Mouse (Mus musculus): ENCODE results near the gene Cmklr1. TPM values are rescaled to one million over a fixed set of nuclear protein-coding genes. Genes with fewer than 3 reads are reported as not detected.

The Cmklr1 gene
- polyA plus RNA-seq, 1 experiment from 2014 or later: 2.6 TPM

- Histone ChIP-seq H3K9me3 (no peaks in the 10 kb centered on the region), H3K27ac (replicated peaks) (no peak overlapping the region), H3K4me3 (no peak overlapping the region), H3K9ac (no peak overlapping the region), H3K4me2 (no peak overlapping the region), H3K4me1 (replicated peaks) (peaks cover 21% of the 10 kb centered on the region), H3K27me3 (no peaks in the 10 kb centered on the region), H3K36me3 (no peaks in the 10 kb centered on the region)
- WGBS: 44% methylated on average over 9 of the region's 9 CpGs
- ATAC-seq (ENCODE audit: low read depth): no peak
These were observed 17.1 kb downstream of the Cmklr1 start for GRCm38 (mm10) chr5:113633037-113633714.

DNA sequence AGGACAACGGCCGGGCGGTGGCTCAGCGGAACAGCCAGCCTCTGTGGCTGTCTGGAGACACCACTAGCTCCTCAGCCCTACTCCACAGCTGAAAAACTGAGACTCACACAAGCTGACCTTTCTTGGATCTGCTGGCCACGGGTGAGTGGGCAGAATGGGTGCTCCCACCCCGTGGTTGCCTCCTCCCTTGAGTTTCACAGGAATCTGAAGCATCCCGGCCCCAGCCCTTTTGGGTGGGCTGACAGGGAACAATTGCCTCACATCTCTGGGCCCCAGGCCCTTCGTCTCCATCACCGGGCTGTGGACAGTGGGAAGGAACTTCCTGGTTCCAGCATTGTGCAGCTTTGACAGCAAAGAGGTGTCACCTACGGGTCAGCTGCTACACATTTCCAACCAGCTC lies 20.1 kb downstream of the Cmklr1 start:
- 64% methylated on average over 10 of the region's 10 CpGs for WGBS
- H3K4me2 ChIP-seq: no peak overlapping the region
- no peak overlapping the region for H3K4me3 ChIP-seq
- H3K27ac ChIP-seq (replicated peaks): no peak overlapping the region
- H3K4me1 ChIP-seq (replicated peaks): peaks cover 29% of the 10 kb centered on the region
- H3K9ac ChIP-seq: no peak overlapping the region
- no peaks in the 10 kb centered on the region for H3K36me3 ChIP-seq
- ATAC-seq (ENCODE audit: low read depth): no peak
- no peaks in the 10 kb centered on the region for H3K9me3 ChIP-seq
- no peaks in the 10 kb centered on the region for H3K27me3 ChIP-seq

- H3K36me3 ChIP-seq: no peaks in the 10 kb centered on the region
- H3K9ac ChIP-seq: no peak overlapping the region
- WGBS: 92% methylated on average over 3 of the region's 3 CpGs
- H3K4me3 ChIP-seq: no peak overlapping the region
- H3K4me2 ChIP-seq: no peak overlapping the region
- no peaks in the 10 kb centered on the region for H3K27me3 ChIP-seq
- no peak for ATAC-seq (ENCODE audit: low read depth)
- no peak overlapping the region for H3K27ac ChIP-seq (replicated peaks)
- peaks cover 25% of the 10 kb centered on the region for H3K4me1 ChIP-seq (replicated peaks)
- H3K9me3 ChIP-seq: no peaks in the 10 kb centered on the region
These were observed 21.0 kb downstream of the Cmklr1 start for GRCm38 (mm10) chr5:113629248-113629647.

- ATAC-seq (ENCODE audit: low read depth): no peak
These were observed 22.3 kb downstream of the Cmklr1 start for GRCm38 (mm10) chr5:113627820-113628437.

DNA sequence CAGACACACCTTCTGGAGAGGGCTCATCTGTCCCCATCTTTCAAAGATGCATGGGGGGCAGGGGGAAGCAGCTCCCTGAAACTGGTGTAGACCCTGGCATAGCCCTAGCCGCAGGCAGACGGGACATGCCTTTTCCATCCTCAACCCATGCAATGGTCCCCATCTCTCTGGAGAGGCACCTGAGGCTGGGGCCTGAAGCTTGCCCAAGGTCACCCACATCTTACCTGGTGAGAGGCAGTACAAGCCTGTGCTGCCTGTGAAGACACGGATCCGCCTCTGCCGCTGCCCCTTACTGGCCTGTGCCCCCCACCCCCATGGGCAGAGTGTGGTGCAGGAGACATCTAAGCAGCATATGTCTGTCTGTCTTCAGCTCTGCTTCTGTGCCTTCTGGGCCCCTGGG lies 23.2 kb downstream of the Cmklr1 start:
- WGBS: 89% methylated on average over 5 of the region's 5 CpGs
- no peak for ATAC-seq (ENCODE audit: low read depth)
- Histone ChIP-seq H3K4me1 (replicated peaks) (peaks cover 22% of the 10 kb centered on the region), H3K27ac (replicated peaks) (no peak overlapping the region), H3K27me3 (no peaks in the 10 kb centered on the region), H3K4me2 (no peak overlapping the region), H3K4me3 (no peak overlapping the region), H3K36me3 (no peaks in the 10 kb centered on the region), H3K9me3 (no peaks in the 10 kb centered on the region), H3K9ac (no peak overlapping the region)

More at GRCm38 (mm10) chr5:113627820-113628437, 22.3 kb downstream of the Cmklr1 start:
- peaks cover 23% of the 10 kb centered on the region for H3K4me1 ChIP-seq (replicated peaks)
- H3K9me3 ChIP-seq: no peaks in the 10 kb centered on the region
- H3K9ac ChIP-seq: no peak overlapping the region
- no peaks in the 10 kb centered on the region for H3K36me3 ChIP-seq
- H3K4me2 ChIP-seq: no peak overlapping the region
- H3K27ac ChIP-seq (replicated peaks): no peak overlapping the region
- no peak overlapping the region for H3K4me3 ChIP-seq
- no peaks in the 10 kb centered on the region for H3K27me3 ChIP-seq
- 58% methylated on average over 11 of the region's 11 CpGs for WGBS

DNA sequence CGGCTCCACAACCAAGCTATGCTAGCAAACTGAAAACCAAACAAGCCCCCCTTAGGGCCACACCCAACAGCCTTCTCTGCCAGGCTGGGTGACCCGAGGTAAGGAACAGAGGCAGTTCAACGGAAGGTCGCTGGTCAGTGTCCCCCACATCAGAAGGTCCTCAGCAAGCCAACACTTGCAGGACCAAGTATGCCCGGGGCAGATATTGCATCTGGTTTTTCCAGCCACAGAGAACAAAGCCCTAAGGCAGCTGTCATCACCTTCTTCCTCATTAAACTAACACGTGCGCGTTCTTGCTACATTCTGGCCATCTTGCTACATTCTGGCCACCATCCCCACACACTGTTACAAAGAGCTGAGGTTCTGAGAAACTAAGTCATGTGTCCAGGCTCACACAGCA lies 23.9 kb downstream of the Cmklr1 start:
- Histone ChIP-seq H3K27me3 (no peaks in the 10 kb centered on the region), H3K27ac (replicated peaks) (no peak overlapping the region), H3K4me1 (replicated peaks) (peaks cover 22% of the 10 kb centered on the region), H3K4me2 (no peak overlapping the region), H3K9me3 (no peaks in the 10 kb centered on the region), H3K9ac (no peak overlapping the region), H3K36me3 (no peaks in the 10 kb centered on the region), H3K4me3 (no peak overlapping the region)
- ATAC-seq (ENCODE audit: low read depth): no peak
- WGBS: 83% methylated on average over 8 of the region's 8 CpGs

DNA sequence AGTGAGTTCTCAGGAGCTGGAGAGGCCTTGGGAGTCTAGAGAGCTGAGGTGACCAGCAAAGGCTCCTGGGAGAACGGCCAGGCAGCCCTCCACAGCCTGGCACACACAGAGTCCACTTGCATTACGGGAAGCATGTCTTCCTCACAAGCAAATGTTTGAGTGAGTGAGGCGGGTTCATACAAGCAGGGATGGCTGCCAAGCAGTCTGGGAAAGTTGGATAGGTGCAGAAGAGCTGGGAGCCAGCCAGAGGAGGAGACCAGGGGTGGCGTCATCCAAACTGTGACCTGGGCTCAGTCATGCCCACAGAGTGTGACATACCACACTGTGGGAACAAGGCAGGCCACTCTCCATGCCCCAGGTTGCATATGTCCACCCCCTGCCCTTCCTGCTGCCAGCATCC lies 25.2 kb downstream of the Cmklr1 start:
- Histone ChIP-seq H3K27ac (replicated peaks) (no peak overlapping the region), H3K9me3 (no peaks in the 10 kb centered on the region), H3K9ac (no peak overlapping the region), H3K27me3 (no peaks in the 10 kb centered on the region), H3K4me1 (replicated peaks) (peaks cover 22% of the 10 kb centered on the region), H3K4me2 (no peak overlapping the region), H3K36me3 (no peaks in the 10 kb centered on the region), H3K4me3 (no peak overlapping the region)
- ATAC-seq (ENCODE audit: low read depth): no peak
- WGBS: 95% methylated on average over 4 of the region's 4 CpGs

GRCm38 (mm10) chr5:113623052-113623451 lies 27.2 kb downstream of the Cmklr1 start:
- no peak for ATAC-seq (ENCODE audit: low read depth)
- H3K27me3 ChIP-seq: no peaks in the 10 kb centered on the region
- H3K9ac ChIP-seq: no peak overlapping the region
- H3K9me3 ChIP-seq: no peaks in the 10 kb centered on the region
- H3K27ac ChIP-seq (replicated peaks): no peak overlapping the region
- no peaks in the 10 kb centered on the region for H3K36me3 ChIP-seq
- H3K4me3 ChIP-seq: no peak overlapping the region
- peaks cover 15% of the 10 kb centered on the region for H3K4me1 ChIP-seq (replicated peaks)
- 15% methylated on average over 2 of the region's 2 CpGs for WGBS
- H3K4me2 ChIP-seq: no peak overlapping the region

GRCm38 (mm10) chr5:113620999-113621398 lies 29.2 kb downstream of the Cmklr1 start:
- no peak overlapping the region for H3K9ac ChIP-seq
- 77% methylated on average over 7 of the region's 7 CpGs for whole genome bisulfite sequencing
- H3K27ac ChIP-seq (replicated peaks): no peak overlapping the region
- no peak overlapping the region for H3K4me3 ChIP-seq
- H3K9me3 ChIP-seq: no peaks in the 10 kb centered on the region
- H3K4me2 ChIP-seq: no peak overlapping the region
- peaks cover 9% of the 10 kb centered on the region for H3K4me1 ChIP-seq (replicated peaks)
- H3K36me3 ChIP-seq: no peaks in the 10 kb centered on the region
- H3K27me3 ChIP-seq: no peaks in the 10 kb centered on the region
- no peak for ATAC-seq (ENCODE audit: low read depth)

- Histone ChIP-seq H3K4me1 (replicated peaks) (peaks cover 9% of the 10 kb centered on the region), H3K9ac (no peak overlapping the region), H3K4me2 (no peak overlapping the region), H3K4me3 (no peak overlapping the region), H3K36me3 (no peaks in the 10 kb centered on the region), H3K27ac (replicated peaks) (no peak overlapping the region), H3K27me3 (no peaks in the 10 kb centered on the region), H3K9me3 (no peaks in the 10 kb centered on the region)
- ATAC-seq (ENCODE audit: low read depth): no peak
- WGBS: 60% methylated on average over 16 of the region's 16 CpGs
These were observed 30.0 kb downstream of the Cmklr1 start for GRCm38 (mm10) chr5:113620130-113620716.

DNA sequence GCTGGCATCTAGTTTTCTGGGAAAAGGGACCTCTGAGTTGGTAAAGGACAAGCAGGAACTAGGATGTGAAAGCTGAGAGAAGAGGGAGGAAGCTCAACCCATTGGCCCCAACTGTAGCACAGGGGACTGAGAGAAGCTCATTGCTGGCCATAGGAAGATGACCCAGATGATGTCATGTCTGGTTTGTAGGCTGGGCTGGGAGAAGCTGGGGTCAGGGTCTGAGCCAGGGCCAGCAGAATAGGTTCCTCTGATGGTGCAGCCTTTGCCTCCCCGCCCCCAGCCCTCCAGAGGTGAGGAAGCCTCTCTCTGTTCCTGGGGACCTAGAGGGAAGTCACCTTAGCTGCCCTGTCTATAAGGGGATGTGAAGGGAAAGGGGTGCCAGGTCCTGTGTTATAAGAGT lies 31.1 kb downstream of the Cmklr1 start:
- H3K4me3 ChIP-seq: no peak overlapping the region
- no peaks in the 10 kb centered on the region for H3K36me3 ChIP-seq
- no peak overlapping the region for H3K9ac ChIP-seq
- WGBS: 82% methylated on average over 1 of the region's 1 CpGs
- H3K27ac ChIP-seq (replicated peaks): no peak overlapping the region
- H3K4me2 ChIP-seq: no peak overlapping the region
- no peaks in the 10 kb centered on the region for H3K9me3 ChIP-seq
- no peaks in the 10 kb centered on the region for H3K27me3 ChIP-seq
- peaks cover 9% of the 10 kb centered on the region for H3K4me1 ChIP-seq (replicated peaks)
- no peak for ATAC-seq (ENCODE audit: low read depth)

- H3K9ac ChIP-seq: no peak overlapping the region
- H3K4me3 ChIP-seq: no peak overlapping the region
- no peaks in the 10 kb centered on the region for H3K27me3 ChIP-seq
- ATAC-seq (ENCODE audit: low read depth): no peak
- no peaks in the 10 kb centered on the region for H3K9me3 ChIP-seq
- WGBS: 95% methylated on average over 4 of the region's 4 CpGs
- peaks cover 7% of the 10 kb centered on the region for H3K4me1 ChIP-seq (replicated peaks)
- H3K27ac ChIP-seq (replicated peaks): no peak overlapping the region
- no peak overlapping the region for H3K4me2 ChIP-seq
- no peaks in the 10 kb centered on the region for H3K36me3 ChIP-seq
These were observed 31.5 kb downstream of the Cmklr1 start for GRCm38 (mm10) chr5:113618716-113619115.
